Mouse (Mus musculus): Measurements from ENCODE around the gene Atp5c1. TPM values are rescaled to one million over a fixed set of nuclear protein-coding genes. Genes with fewer than 3 reads are reported as not detected.

Atp5c1 gene
- 736 and 820 TPM in 2 replicates for polyA plus RNA-seq (2021; fragmentation: Nextera tagmentation)
- long read RNA-seq, experiment 1, transcript Atp5c1-202 (10 exons, 1,735 nt): minor isoform, 9 of 1,100 reads
- long read RNA-seq, experiment 1, transcript Atp5c1-203 (10 exons, 1,166 nt): major isoform, 944 of 1,100 reads
- long read RNA-seq, experiment 1, transcript Atp5c1-201 (9 exons, 1,060 nt): minor isoform, 41 of 1,100 reads
- long read RNA-seq, experiment 1, partial matches to known transcripts: 30 of 1,100 reads
- long read RNA-seq, experiment 1, other reads (novel, unspliced or antisense): 76 of 1,100 reads
- long read RNA-seq, experiment 2, transcript Atp5c1-201 (9 exons, 1,060 nt): minor isoform, 43 of 880 reads
- long read RNA-seq, experiment 2, transcript Atp5c1-203 (10 exons, 1,166 nt): major isoform, 691 of 880 reads
- long read RNA-seq, experiment 2, partial matches to known transcripts: 101 of 880 reads
- long read RNA-seq, experiment 2, other reads (novel, unspliced or antisense): 41 of 880 reads

DNA sequence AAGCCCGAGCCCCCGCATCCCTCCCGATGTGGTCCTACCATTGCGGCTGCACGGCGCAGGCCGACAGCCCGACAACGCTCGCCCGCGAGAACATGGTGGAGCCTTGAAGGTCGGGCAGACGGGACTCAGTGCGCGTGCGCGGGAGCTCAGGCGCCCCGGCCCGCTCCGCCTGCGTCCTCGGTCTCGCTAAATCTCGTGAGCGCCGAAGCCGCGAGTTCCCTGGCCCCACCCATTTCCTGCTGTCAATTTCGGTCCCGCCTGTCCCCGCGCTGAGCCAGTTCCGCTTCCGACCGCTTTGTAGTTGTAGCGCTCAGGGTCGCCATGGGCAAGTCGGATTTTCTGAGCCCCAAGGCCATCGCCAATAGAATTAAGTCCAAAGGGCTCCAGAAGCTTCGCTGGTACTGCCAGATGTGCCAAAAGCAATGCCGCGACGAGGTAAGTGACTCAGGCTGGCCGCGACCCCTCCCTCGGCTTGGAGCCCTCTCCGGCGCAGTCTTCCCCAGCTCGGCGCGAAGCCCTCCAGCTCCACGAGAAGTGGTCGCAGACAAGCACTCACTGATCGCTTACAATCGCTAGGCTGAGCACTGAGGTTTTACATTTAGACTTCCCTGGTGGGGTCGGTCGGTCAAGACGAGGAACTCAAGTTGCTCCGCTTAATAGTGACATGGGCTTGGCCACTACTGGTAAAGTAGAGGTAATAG, at the start of gene Atp5c1, which contains the start of gene Kin:
TSS of gene Atp5c1 (minus strand) at position 201 of the 701 bp plus-strand sequence.
TSS of gene Kin (plus strand) at position 284 of the 701 bp plus-strand sequence.

DNA sequence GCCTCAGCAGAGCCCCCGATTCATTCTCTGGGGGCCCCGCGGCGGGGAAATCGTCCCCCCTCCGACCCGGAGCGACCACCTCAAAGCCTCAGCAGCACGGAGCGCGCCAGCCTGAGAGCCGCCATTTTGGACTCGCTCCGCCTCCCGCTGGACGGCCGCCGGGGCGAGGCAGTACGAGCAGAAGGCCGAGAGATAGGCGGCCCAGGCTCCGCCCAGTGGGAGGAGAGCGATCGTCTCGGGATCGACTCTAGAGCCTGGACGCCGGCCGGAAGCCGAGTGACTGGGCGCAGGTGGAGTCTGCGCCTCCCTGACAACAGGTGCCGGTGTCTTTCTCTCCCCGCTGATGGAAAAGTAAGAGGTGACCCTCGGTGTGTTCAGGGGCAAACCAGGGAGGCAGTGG, 31.8 kb downstream of the Atp5c1 start, which contains the start of gene Taf3:
TSS of gene Taf3 (minus strand) at position 136 of the 400 bp plus-strand sequence.

Other genes with a start within 250 kb of the Atp5c1 start
- not detected in 2 replicates for gene 4930412O13Rik, start 199.3 kb downstream of the Atp5c1 start, polyA plus RNA-seq (2021; fragmentation: Nextera tagmentation)
- gene 9230102O04Rik, start 191.0 kb downstream of the Atp5c1 start, polyA plus RNA-seq (2021; fragmentation: Nextera tagmentation): not detected in 2 replicates
- gene Gata3, start 190.5 kb downstream of the Atp5c1 start, polyA plus RNA-seq (2021; fragmentation: Nextera tagmentation): not detected in 2 replicates
- 6.7 TPM in 2 replicates for gene Taf3, start 31.9 kb downstream of the Atp5c1 start, polyA plus RNA-seq (2021; fragmentation: Nextera tagmentation)
- gene Kin, start 83 bp upstream of the Atp5c1 start, polyA plus RNA-seq (2021; fragmentation: Nextera tagmentation): 13.2 and 13.6 TPM in 2 replicates
- gene Itih2, start 50.9 kb upstream of the Atp5c1 start, polyA plus RNA-seq (2021; fragmentation: Nextera tagmentation): 0.68 and 0.87 TPM in 2 replicates
- gene Itih5, start 73.1 kb upstream of the Atp5c1 start, polyA plus RNA-seq (2021; fragmentation: Nextera tagmentation): 6.5 and 6.8 TPM in 2 replicates